ENCODE assay signal across 9 mouse cellular contexts in genomic region chr17:27790976-27791375, GRCm38 (mm10).
"Had no signal": no experiment of that assay in that cellular context is flagged by ENCODE, and none has a peak within 500 bp of the region (broad histone marks: within the 10 kb centered on the region; RNA-seq: fewer than 3 reads in every experiment).

No protein-coding gene starts in this region.

- DNase-seq: kidney, postnatal 4 days; left cerebral cortex, postnatal 4 days; liver, embryonic 13.5 days; lung, adult 18-20 months; right cerebral cortex, postnatal 4 days; thymus, postnatal 4 days had no signal

- H3K4me3 ChIP-seq: limb, embryonic 13.5 days; liver, embryonic 13.5 days; midbrain, embryonic 13.5 days; stomach, embryonic 15.5 days had no signal

- H3K27ac ChIP-seq: liver, embryonic 13.5 days; midbrain, embryonic 13.5 days; stomach, embryonic 15.5 days had no signal
